Mouse (Mus musculus): ENCODE measurements around the gene Arid4b. TPM values are rescaled to one million over a fixed set of nuclear protein-coding genes. Genes with fewer than 3 reads are reported as not detected.
"Not testable (repeated sequence)": the region's sequence is repeated elsewhere in the genome, so short reads cannot be mapped to it uniquely, and the experiment has no call there.

Gene Arid4b
- polyA plus RNA-seq, 1 experiment from 2014 or later: 57.3 TPM

- H3K4me3 ChIP-seq (ENCODE audit: low read depth, low read length): no peak overlapping the region
- no peaks in the 10 kb centered on the region for H3K9me3 ChIP-seq (replicated peaks; ENCODE audit: control insufficient read depth, low read length)
- H3K27me3 ChIP-seq (replicated peaks; ENCODE audit: control insufficient read depth, insufficient read depth, low read length): no peaks in the 10 kb centered on the region
- H3K27ac ChIP-seq (ENCODE audit: low read depth, low read length): no peak overlapping the region
- H3K9ac ChIP-seq (ENCODE audit: low read length): no peak overlapping the region
- H3K4me1 ChIP-seq (ENCODE audit: control insufficient read depth, insufficient read depth, low read length): no peaks in the 10 kb centered on the region
- H3K36me3 ChIP-seq (ENCODE audit: control insufficient read depth, insufficient read depth, low read length): no peaks in the 10 kb centered on the region
- DNase-seq (ENCODE audit: low spot score) (no peak), ATAC-seq (no peak)
- H3K4me2 ChIP-seq (ENCODE audit: low read length): no peak overlapping the region
- 90% methylated on average over 5 of the region's 5 CpGs for WGBS
These were observed 29.5 kb upstream of the Arid4b start for GRCm38 (mm10) chr13:14033309-14034072.

- H3K36me3 ChIP-seq (ENCODE audit: control insufficient read depth, insufficient read depth, low read length): no peaks in the 10 kb centered on the region
- no peak overlapping the region for H3K9ac ChIP-seq (ENCODE audit: low read length)
- no peaks in the 10 kb centered on the region for H3K9me3 ChIP-seq (replicated peaks; ENCODE audit: control insufficient read depth, low read length)
- no peaks in the 10 kb centered on the region for H3K27me3 ChIP-seq (replicated peaks; ENCODE audit: control insufficient read depth, insufficient read depth, low read length)
- H3K4me3 ChIP-seq (ENCODE audit: low read depth, low read length): no peak overlapping the region
- ATAC-seq (no peak), DNase-seq (ENCODE audit: low spot score) (no peak)
- H3K4me2 ChIP-seq (ENCODE audit: low read length): no peak overlapping the region
- H3K4me1 ChIP-seq (ENCODE audit: control insufficient read depth, insufficient read depth, low read length): no peaks in the 10 kb centered on the region
- H3K27ac ChIP-seq (ENCODE audit: low read depth, low read length): no peak overlapping the region
These were observed 29.0 kb upstream of the Arid4b start for GRCm38 (mm10) chr13:14034073-14034348.

- not testable (repeated sequence) for H3K4me2 ChIP-seq (ENCODE audit: low read length); H3K27me3 ChIP-seq (replicated peaks; ENCODE audit: control insufficient read depth, insufficient read depth, low read length); H3K4me3 ChIP-seq (ENCODE audit: low read depth, low read length); H3K9ac ChIP-seq (ENCODE audit: low read length); H3K4me1 ChIP-seq (ENCODE audit: control insufficient read depth, insufficient read depth, low read length); ATAC-seq; H3K27ac ChIP-seq (ENCODE audit: low read depth, low read length); H3K36me3 ChIP-seq (ENCODE audit: control insufficient read depth, insufficient read depth, low read length); H3K9me3 ChIP-seq (replicated peaks; ENCODE audit: control insufficient read depth, low read length); DNase-seq (ENCODE audit: low spot score)
- WGBS: 92% methylated on average over 3 of the region's 3 CpGs
These were observed 27.7 kb upstream of the Arid4b start for GRCm38 (mm10) chr13:14035352-14035751.

GRCm38 (mm10) chr13:14035875-14036630 lies 27.0 kb upstream of the Arid4b start:
- WGBS: 96% methylated on average over 11 of the region's 11 CpGs
- Histone ChIP-seq H3K9ac (ENCODE audit: low read length) (no peak overlapping the region), H3K27me3 (replicated peaks; ENCODE audit: control insufficient read depth, insufficient read depth, low read length) (no peaks in the 10 kb centered on the region), H3K4me3 (ENCODE audit: low read depth, low read length) (no peak overlapping the region), H3K4me1 (ENCODE audit: control insufficient read depth, insufficient read depth, low read length) (peaks cover 6% of the 10 kb centered on the region; the same call in 1 of the 2 replicates), H3K27ac (ENCODE audit: low read depth, low read length) (no peak overlapping the region), H3K9me3 (replicated peaks; ENCODE audit: control insufficient read depth, low read length) (no peaks in the 10 kb centered on the region), H3K4me2 (ENCODE audit: low read length) (no peak overlapping the region), H3K36me3 (ENCODE audit: control insufficient read depth, insufficient read depth, low read length) (no peaks in the 10 kb centered on the region)
- ATAC-seq (no peak), DNase-seq (ENCODE audit: low spot score) (no peak)

DNA sequence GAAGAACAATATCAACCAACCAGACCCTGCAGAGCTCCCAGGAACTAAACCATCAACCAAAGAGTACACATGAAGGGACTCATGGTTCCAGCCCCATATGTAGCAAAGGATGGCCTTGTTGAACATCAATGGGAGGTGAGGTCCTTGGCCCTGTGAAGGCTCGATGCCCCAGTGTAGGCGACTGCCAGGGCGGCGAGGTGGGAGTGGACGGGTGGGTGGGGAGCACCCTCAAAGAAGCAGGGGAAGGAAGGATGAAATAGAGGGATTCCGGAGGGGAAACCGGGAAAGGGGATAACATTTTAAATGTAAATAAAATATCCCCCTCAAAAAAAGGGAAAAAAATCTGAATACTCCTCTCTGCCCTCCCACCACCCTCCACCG lies 24.1 kb upstream of the Arid4b start:
- no peak for DNase-seq (ENCODE audit: low spot score)
- under 1% methylated on average over 8 of the region's 8 CpGs for WGBS

GRCm38 (mm10) chr13:14039292-14039965 lies 23.6 kb upstream of the Arid4b start, which contains the start of gene Tbce:
TSS of gene Tbce (minus strand) at chr13:14039638.
- peak within 1 kb of the TSS; percentile 64 for H3K4me3 ChIP-seq (ENCODE audit: low read depth, low read length)
- peak within 1 kb of the TSS; percentile 88 for H3K9ac ChIP-seq (ENCODE audit: low read length)
- DNase-seq (ENCODE audit: low spot score) (peak; percentile 97), ATAC-seq (peak; percentile 98)
- no peaks in the 10 kb centered on the region for H3K36me3 ChIP-seq (ENCODE audit: control insufficient read depth, insufficient read depth, low read length)
- no peaks in the 10 kb centered on the region for H3K27me3 ChIP-seq (replicated peaks; ENCODE audit: control insufficient read depth, insufficient read depth, low read length)
- H3K4me1 ChIP-seq (ENCODE audit: control insufficient read depth, insufficient read depth, low read length): peaks cover 6% of the 10 kb centered on the region; the same call in 1 of the 2 replicates
- no peaks in the 10 kb centered on the region for H3K9me3 ChIP-seq (replicated peaks; ENCODE audit: control insufficient read depth, low read length)
- peak within 1 kb of the TSS; percentile 95 for H3K27ac ChIP-seq (ENCODE audit: low read depth, low read length)
- under 1% methylated on average over 35 of the region's 35 CpGs for WGBS
- H3K4me2 ChIP-seq (ENCODE audit: low read length): peak within 1 kb of the TSS; percentile 79

More for the DNA sequence above, 24.1 kb upstream of the Arid4b start:
- Histone ChIP-seq H3K4me1 (ENCODE audit: control insufficient read depth, insufficient read depth, low read length) (peaks cover 6% of the 10 kb centered on the region; the same call in 1 of the 2 replicates), H3K27ac (ENCODE audit: low read depth, low read length) (peak overlapping the region; percentile 95), H3K9ac (ENCODE audit: low read length) (peak overlapping the region; percentile 88), H3K4me3 (ENCODE audit: low read depth, low read length) (peak overlapping the region; percentile 64), H3K36me3 (ENCODE audit: control insufficient read depth, insufficient read depth, low read length) (no peaks in the 10 kb centered on the region), H3K9me3 (replicated peaks; ENCODE audit: control insufficient read depth, low read length) (no peaks in the 10 kb centered on the region), H3K27me3 (replicated peaks; ENCODE audit: control insufficient read depth, insufficient read depth, low read length) (no peaks in the 10 kb centered on the region), H3K4me2 (ENCODE audit: low read length) (peak overlapping the region; percentile 79)
- ATAC-seq: peak; percentile 60

- H3K27me3 ChIP-seq (replicated peaks; ENCODE audit: control insufficient read depth, insufficient read depth, low read length): no peaks in the 10 kb centered on the region
- WGBS: 42% methylated on average over 5 of the region's 5 CpGs
- DNase-seq (ENCODE audit: low spot score) (peak; percentile 10), ATAC-seq (no peak)
- peaks cover 6% of the 10 kb centered on the region; the same call in 1 of the 2 replicates for H3K4me1 ChIP-seq (ENCODE audit: control insufficient read depth, insufficient read depth, low read length)
- peak overlapping the region; percentile 88 for H3K9ac ChIP-seq (ENCODE audit: low read length)
- no peaks in the 10 kb centered on the region for H3K36me3 ChIP-seq (ENCODE audit: control insufficient read depth, insufficient read depth, low read length)
- peak overlapping the region; percentile 79 for H3K4me2 ChIP-seq (ENCODE audit: low read length)
- H3K27ac ChIP-seq (ENCODE audit: low read depth, low read length): no peak overlapping the region
- H3K9me3 ChIP-seq (replicated peaks; ENCODE audit: control insufficient read depth, low read length): no peaks in the 10 kb centered on the region
- peak overlapping the region; percentile 64 for H3K4me3 ChIP-seq (ENCODE audit: low read depth, low read length)
These were observed 22.8 kb upstream of the Arid4b start for GRCm38 (mm10) chr13:14040186-14040585.

DNA sequence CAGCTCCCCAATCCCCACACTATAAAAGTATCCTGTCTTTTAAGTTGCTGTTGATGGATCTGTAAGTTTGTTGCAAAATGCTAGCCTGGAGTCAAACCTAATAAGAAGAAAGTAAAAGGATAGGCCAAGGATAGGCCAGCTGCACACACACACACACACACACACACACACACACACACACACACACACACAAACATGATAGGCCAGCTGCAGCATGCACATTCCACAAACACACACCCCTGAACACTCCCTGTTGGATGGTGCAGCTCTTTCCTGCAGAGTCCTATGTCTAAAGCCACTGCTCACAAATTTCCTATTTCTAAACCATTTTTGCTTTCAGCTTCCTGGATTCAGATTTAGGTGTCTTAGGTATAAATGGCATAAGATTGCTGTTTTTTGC lies 19.2 kb upstream of the Arid4b start:
- Histone ChIP-seq H3K4me3 (ENCODE audit: low read depth, low read length) (no peak overlapping the region), H3K36me3 (ENCODE audit: control insufficient read depth, insufficient read depth, low read length) (peaks cover 18% of the 10 kb centered on the region), H3K27me3 (replicated peaks; ENCODE audit: control insufficient read depth, insufficient read depth, low read length) (no peaks in the 10 kb centered on the region), H3K4me2 (ENCODE audit: low read length) (no peak overlapping the region), H3K4me1 (ENCODE audit: control insufficient read depth, insufficient read depth, low read length) (peaks cover 6% of the 10 kb centered on the region; the same call in 1 of the 2 replicates), H3K9me3 (replicated peaks; ENCODE audit: control insufficient read depth, low read length) (no peaks in the 10 kb centered on the region), H3K9ac (ENCODE audit: low read length) (no peak overlapping the region), H3K27ac (ENCODE audit: low read depth, low read length) (no peak overlapping the region)
- ATAC-seq (no peak), DNase-seq (ENCODE audit: low spot score) (no peak)

Data from forebrain, embryonic 14.5 days (tissue).